Mouse (Mus musculus) urinary bladder, adult 18-20 months (tissue): ENCODE results near the gene Abcc1.

Experiments used
- DNase-seq, 2 experiments: peaks; one replicate each; pipeline ENCODE4 v3.0.0; 2022; ENCODE audit warnings: low spot score in 2 of 2, mixed read lengths in 2 of 2

Abcc1 gene

DNA sequence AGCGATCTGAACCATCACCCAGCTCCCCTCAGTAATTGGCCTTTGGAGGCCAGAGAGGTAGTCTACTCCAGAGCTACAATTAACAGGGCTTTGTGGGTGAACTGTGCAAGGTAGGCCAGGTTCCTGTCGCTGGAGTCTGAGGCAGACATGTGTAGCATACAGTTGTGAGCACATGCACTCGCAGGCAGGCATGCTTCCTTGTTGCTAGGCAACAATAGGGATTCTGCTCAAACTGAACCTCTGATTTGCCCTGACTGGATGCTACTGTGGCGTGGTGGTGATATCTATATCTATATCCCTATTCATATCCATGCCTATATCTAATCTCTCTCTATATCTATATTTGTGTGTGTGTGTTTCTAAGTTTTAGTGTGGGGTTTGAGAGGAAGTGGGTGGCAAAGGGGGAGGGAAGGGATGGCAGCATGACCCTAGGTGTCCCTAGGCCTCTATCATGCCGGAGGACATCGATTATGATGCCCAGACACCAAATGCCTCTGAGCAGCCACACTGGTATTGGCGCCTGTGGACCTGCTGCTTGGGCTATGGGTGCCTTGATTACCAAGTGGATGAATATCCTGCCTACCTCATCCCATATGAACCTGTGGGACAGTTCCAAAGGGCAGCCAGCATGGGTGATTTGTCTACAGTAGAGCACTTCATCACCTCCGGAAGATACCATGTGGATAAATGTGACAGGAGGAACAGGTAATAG, 140.4 kb downstream of the Abcc1 start:
- DNase-seq = no peak

DNA sequence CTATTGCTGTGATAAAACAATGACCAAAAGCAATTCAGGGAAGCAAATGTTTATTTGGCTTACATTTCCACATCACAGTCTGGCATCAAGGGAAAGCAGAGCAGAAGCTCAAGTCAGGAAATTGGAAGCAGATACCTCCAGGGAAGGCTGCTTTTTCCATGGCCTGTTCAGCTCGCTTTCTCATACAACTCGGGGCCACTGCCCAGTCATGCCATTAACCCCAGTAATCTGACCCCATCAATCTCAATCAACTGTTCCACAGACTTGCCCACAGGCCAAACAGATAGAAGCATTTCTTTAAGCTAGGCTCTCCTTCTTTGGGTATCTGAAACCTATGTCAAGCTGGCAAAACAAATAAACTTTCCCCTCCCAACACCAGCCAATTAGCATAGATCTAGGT, 145.1 kb downstream of the Abcc1 start:
- no peak for DNase-seq
